In genomic region chr4:97628881-97629605, GRCm38 (mm10) we compare ENCODE assay signal across 9 mouse cellular contexts.
DNase-seq lines count a peak whose midpoint lies in the region; ATAC-seq and TF ChIP-seq lines count a peak whose summit lies in the region.
"Had no signal": no experiment of that assay in that cellular context is flagged by ENCODE, and none has a peak within 500 bp of the region (broad histone marks: within the 10 kb centered on the region; RNA-seq: fewer than 3 reads in every experiment).

No protein-coding gene starts in this region.

- peaks cover 12% of the 10 kb centered on the region for H3K4me1 ChIP-seq in heart, embryonic 10.5 days
- no peaks in the 10 kb centered on the region; the same call in 1 of the 2 replicates for H3K4me1 ChIP-seq in forebrain, postnatal 0 days (ENCODE audit: insufficient read depth)
- H3K4me1 ChIP-seq: megakaryocyte, embryonic 14.5 days had no signal

- no peak overlapping the region for H3K4me2 ChIP-seq in forebrain, postnatal 0 days (ENCODE audit: low read depth)

- WGBS in heart, embryonic 10.5 days = 30% methylated on average over 14 of the region's 14 CpGs
- 33% methylated on average over 14 of the region's 14 CpGs for WGBS in forebrain, postnatal 0 days

- H3K9ac ChIP-seq in forebrain, postnatal 0 days = no peak overlapping the region; the same call in 1 of the 2 replicates

- H3K27ac ChIP-seq in heart, embryonic 10.5 days = peak overlapping the region; percentile 36; the same call in 1 of the 2 replicates
- no peak overlapping the region for H3K27ac ChIP-seq in forebrain, postnatal 0 days (ENCODE audit: low read depth, low read length)

- ATAC-seq in common myeloid progenitor, adult 5-6 weeks (replicated peaks; ENCODE audit: low read depth, poor library complexity, severe bottlenecking) = peak; percentile 72
- ATAC-seq in forebrain, postnatal 0 days = peak; percentile 81
- ATAC-seq in inflammation-experienced regulatory T-cells, adult 6 months = no peak

- TF ChIP-seq CTCF in forebrain, postnatal 0 days (IDR thresholded peaks at IDR 0.05; ENCODE audit: low read depth) = no peak

- H3K36me3 ChIP-seq in heart, embryonic 10.5 days = no peaks in the 10 kb centered on the region
- H3K36me3 ChIP-seq in forebrain, postnatal 0 days (ENCODE audit: insufficient read depth) = no peaks in the 10 kb centered on the region

- no peak overlapping the region for H3K4me3 ChIP-seq in heart, embryonic 10.5 days
- H3K4me3 ChIP-seq in forebrain, postnatal 0 days (ENCODE audit: low read depth, low read length) = no peak overlapping the region
- H3K4me3 ChIP-seq: megakaryocyte, embryonic 14.5 days had no signal

- H3K27me3 ChIP-seq in heart, embryonic 10.5 days (ENCODE audit: insufficient read depth, poor library complexity, severe bottlenecking) = no peaks in the 10 kb centered on the region
- no peaks in the 10 kb centered on the region for H3K27me3 ChIP-seq in forebrain, postnatal 0 days (ENCODE audit: insufficient read depth, low read length)

- H3K9me3 ChIP-seq in heart, embryonic 10.5 days = no peaks in the 10 kb centered on the region
- no peaks in the 10 kb centered on the region for H3K9me3 ChIP-seq in forebrain, postnatal 0 days (ENCODE audit: low read length)
- H3K9me3 ChIP-seq: megakaryocyte, embryonic 14.5 days had no signal

- no peak for DNase-seq in heart, embryonic 10.5 days (ENCODE audit: low spot score)
- DNase-seq in heart, adult 18-20 months = no peak
- peak; percentile 35 for DNase-seq in forebrain, postnatal 0 days
- peak; percentile 73 for DNase-seq in mesoderm, embryonic 11.5 days (ENCODE audit: low read depth, low spot score)
- no peak for DNase-seq in adrenal gland, postnatal 36 days
- DNase-seq in ovary, adult 18-20 months (ENCODE audit: low spot score) = no peak

Comparison
In these comparisons a context has a peak if more than half of its experiments do, and no peak if none do; other contexts are left out.
1. DNase-seq: peak in forebrain, postnatal 0 days (single experiment) and mesoderm, embryonic 11.5 days (single experiment); none in heart, embryonic 10.5 days (single experiment), heart, adult 18-20 months (0 of 2), adrenal gland, postnatal 36 days (0 of 2) and ovary, adult 18-20 months (single experiment).